Mouse (Mus musculus) embryo, embryonic 10 days (tissue): ENCODE data around the gene C87436.

ENCODE experiments used
- DNase-seq: peaks from one replicate; pipeline ENCODE4 v3.0.0-alpha.2; 2015; ENCODE audit warnings: low spot score

Gene C87436

GRCm38 (mm10) chr6:86513296-86513695 lies 75.1 kb downstream of the C87436 start:
- no peak for DNase-seq

GRCm38 (mm10) chr6:86516021-86516420 lies 77.8 kb downstream of the C87436 start:
- DNase-seq: no peak

- DNase-seq: no peak
These were observed 81.7 kb downstream of the C87436 start for GRCm38 (mm10) chr6:86519767-86520345.

- DNase-seq: no peak
These were observed 84.1 kb downstream of the C87436 start for GRCm38 (mm10) chr6:86522001-86522911.
